In the genomic region with DNA sequence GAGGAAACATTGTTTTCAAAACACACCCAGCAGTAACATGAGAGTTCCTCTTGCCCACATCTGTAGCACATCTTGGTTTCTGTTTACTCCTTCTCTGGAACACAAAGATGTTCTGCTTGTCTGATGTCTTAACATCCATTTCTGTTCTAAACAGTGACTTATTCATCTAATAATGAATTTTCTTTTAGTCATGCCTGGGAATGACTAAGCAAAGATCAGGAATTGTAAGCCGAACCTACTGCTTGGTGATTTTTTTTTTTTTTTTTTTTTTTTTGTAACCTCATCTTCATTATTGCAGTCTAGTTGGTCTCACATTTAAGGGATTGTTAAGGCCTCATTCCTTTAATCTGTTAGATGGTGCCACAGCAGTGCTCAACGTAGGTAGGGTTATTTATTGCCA, we compare ENCODE assay signal across 8 mouse cellular contexts. TPM values are rescaled to one million over a fixed set of nuclear protein-coding genes. Genes with fewer than 3 reads are reported as not detected.
DNase-seq lines count a peak whose midpoint lies in the region; ATAC-seq and TF ChIP-seq lines count a peak whose summit lies in the region.

No protein-coding gene starts in this region.

- TF ChIP-seq CTCF in left cerebral cortex, adult 2 months (IDR thresholded peaks at IDR 0.05), result no peak

- peaks cover 14% of the 10 kb centered on the region for H3K4me1 ChIP-seq in embryonic facial prominence, embryonic 10.5 days
- H3K4me1 ChIP-seq in neural tube, embryonic 12.5 days, result peaks cover 20% of the 10 kb centered on the region

- no peak for DNase-seq in left cerebral cortex, adult 2 months (ENCODE audit: extremely low spot score in 1 of 2, low spot score in 2 of 2)
- DNase-seq in left cerebral cortex, postnatal 4 days, result no peak
- DNase-seq in embryonic facial prominence, embryonic 10.5 days (ENCODE audit: low spot score), result no peak
- DNase-seq in induced T-regulatory cell, adult 2 months (ENCODE audit: low read depth), result peak; percentile 12
- DNase-seq in left cerebral cortex, postnatal 10 days (ENCODE audit: extremely low spot score in 1 of 2, low spot score in 2 of 2), result no peak
- DNase-seq in layer of hippocampus, adult 9-11 months, result no peak
- DNase-seq in left cerebral cortex, postnatal 14 days (ENCODE audit: low spot score in 2 of 2), result no peak

- H3K9ac ChIP-seq in neural tube, embryonic 12.5 days, result peak overlapping the region; percentile 44; the same call in 1 of the 2 replicates

- no peak overlapping the region for H3K4me3 ChIP-seq in left cerebral cortex, adult 2 months
- H3K4me3 ChIP-seq in embryonic facial prominence, embryonic 10.5 days, result peak overlapping the region; percentile 86
- H3K4me3 ChIP-seq in neural tube, embryonic 12.5 days, result no peak overlapping the region

- H3K9me3 ChIP-seq in embryonic facial prominence, embryonic 10.5 days, result no peaks in the 10 kb centered on the region
- H3K9me3 ChIP-seq in neural tube, embryonic 12.5 days, result no peaks in the 10 kb centered on the region

- ATAC-seq in neural tube, embryonic 12.5 days (ENCODE audit: low FRiP score, low read depth), result no peak

- 70% methylated on average over 2 of the region's 2 CpGs for WGBS in embryonic facial prominence, embryonic 10.5 days
- WGBS in neural tube, embryonic 12.5 days, result 48% methylated on average over 2 of the region's 2 CpGs

- peaks cover 29% of the 10 kb centered on the region for H3K36me3 ChIP-seq in embryonic facial prominence, embryonic 10.5 days (replicated peaks)
- peaks cover 24% of the 10 kb centered on the region for H3K36me3 ChIP-seq in neural tube, embryonic 12.5 days

- intact Hi-C loops in left cerebral cortex, adult 2 months (cut with DNase I), result loop anchor here (2.0 to 10.0 kb wide), 3 partner anchors 445 to 1229 kb away; a partner anchor contains a TSS
- intact Hi-C loops in left cerebral cortex, postnatal 4 days (cut with DNase I), result no loop called here
- intact Hi-C loops in left cerebral cortex, postnatal 10 days (cut with DNase I), result loop anchor here (10.0 kb wide), 2 partner anchors 441 to 1179 kb away; a partner anchor contains a TSS
- intact Hi-C loops in left cerebral cortex, postnatal 14 days (cut with DNase I), result no loop called here

- no peaks in the 10 kb centered on the region for H3K27me3 ChIP-seq in embryonic facial prominence, embryonic 10.5 days (replicated peaks; ENCODE audit: low read depth, poor library complexity, severe bottlenecking)
- no peaks in the 10 kb centered on the region for H3K27me3 ChIP-seq in neural tube, embryonic 12.5 days (replicated peaks)

- peak overlapping the region; percentile 56 for H3K4me2 ChIP-seq in neural tube, embryonic 12.5 days (replicated peaks)

- peak overlapping the region; percentile 91 for H3K27ac ChIP-seq in left cerebral cortex, adult 2 months
- peak overlapping the region; percentile 91 for H3K27ac ChIP-seq in embryonic facial prominence, embryonic 10.5 days (replicated peaks)
- 0 out of 2 replicates have a peak overlapping the region, but pooled peaks have one; percentile 67 for H3K27ac ChIP-seq in neural tube, embryonic 12.5 days

RNA-seq across cellular contexts. Expression of a gene that starts 0.8 kb away (rescaled TPM):
- total RNA-seq in left cerebral cortex, adult 2 months (2021), result 100 to 1,000 TPM; 914 to 982 TPM
- 100 to 1,000 TPM; 445 to 511 TPM for total RNA-seq in left cerebral cortex, postnatal 4 days (2021)
- 366 and 368 TPM in 2 replicates for polyA plus RNA-seq in embryonic facial prominence, embryonic 10.5 days (2016; fragmentation: Nextera tagmentation; extraction: Ambion mirVana)
- polyA plus RNA-seq in neural tube, embryonic 12.5 days (2016; fragmentation: Nextera tagmentation; extraction: Ambion mirVana), result 404 and 419 TPM in 2 replicates
- total RNA-seq in left cerebral cortex, postnatal 10 days (2021), result 100 to 1,000 TPM; 760 to 788 TPM
- 100 to 1,000 TPM; 779 to 807 TPM for total RNA-seq in left cerebral cortex, postnatal 14 days (2021)

Comparison
In these comparisons a context has a peak if more than half of its experiments do, and no peak if none do; other contexts are left out.
1. intact Hi-C loops: an anchor here in left cerebral cortex, adult 2 months (2.0 to 10.0 kb wide) and left cerebral cortex, postnatal 10 days (10.0 kb wide); none called in left cerebral cortex, postnatal 4 days and left cerebral cortex, postnatal 14 days.